Mouse (Mus musculus) gastrocnemius, postnatal 10 days (tissue): ENCODE data around the gene Mpp5. TPM values are rescaled to one million over a fixed set of nuclear protein-coding genes. Genes with fewer than 3 reads are reported as not detected.
A peak's percentile ranks its signal among the peaks of the same experiment; 100 is the strongest.

Experiments used
- DNase-seq: peaks from one replicate; pipeline ENCODE4 v3.0.0; 2021; ENCODE audit warnings: mixed read lengths
- long read RNA-seq, 2 experiments: library from polyadenylated mRNA; stranded (forward); transcript quantifications; one replicate each; pipeline ENCODE4 v2.0.0; 2021
- total RNA-seq, 2 experiments: library from RNA; stranded (reverse); gene quantifications; 2 replicates each; pipeline ENCODE4 v1.2.3; 2021

Gene Mpp5
- total RNA-seq: 10 to 100 TPM; 22.1 to 22.4 TPM
- long read RNA-seq, experiment 1, full-length matches to known transcripts: 8 of 17 reads
- long read RNA-seq, experiment 1, partial matches to known transcripts: 1 of 17 reads
- long read RNA-seq, experiment 1, other reads (novel, unspliced or antisense): 8 of 17 reads
- long read RNA-seq, experiment 2, full-length matches to known transcripts: 3 of 16 reads
- long read RNA-seq, experiment 2, partial matches to known transcripts: 4 of 16 reads
- long read RNA-seq, experiment 2, other reads (novel, unspliced or antisense): 9 of 16 reads

DNA sequence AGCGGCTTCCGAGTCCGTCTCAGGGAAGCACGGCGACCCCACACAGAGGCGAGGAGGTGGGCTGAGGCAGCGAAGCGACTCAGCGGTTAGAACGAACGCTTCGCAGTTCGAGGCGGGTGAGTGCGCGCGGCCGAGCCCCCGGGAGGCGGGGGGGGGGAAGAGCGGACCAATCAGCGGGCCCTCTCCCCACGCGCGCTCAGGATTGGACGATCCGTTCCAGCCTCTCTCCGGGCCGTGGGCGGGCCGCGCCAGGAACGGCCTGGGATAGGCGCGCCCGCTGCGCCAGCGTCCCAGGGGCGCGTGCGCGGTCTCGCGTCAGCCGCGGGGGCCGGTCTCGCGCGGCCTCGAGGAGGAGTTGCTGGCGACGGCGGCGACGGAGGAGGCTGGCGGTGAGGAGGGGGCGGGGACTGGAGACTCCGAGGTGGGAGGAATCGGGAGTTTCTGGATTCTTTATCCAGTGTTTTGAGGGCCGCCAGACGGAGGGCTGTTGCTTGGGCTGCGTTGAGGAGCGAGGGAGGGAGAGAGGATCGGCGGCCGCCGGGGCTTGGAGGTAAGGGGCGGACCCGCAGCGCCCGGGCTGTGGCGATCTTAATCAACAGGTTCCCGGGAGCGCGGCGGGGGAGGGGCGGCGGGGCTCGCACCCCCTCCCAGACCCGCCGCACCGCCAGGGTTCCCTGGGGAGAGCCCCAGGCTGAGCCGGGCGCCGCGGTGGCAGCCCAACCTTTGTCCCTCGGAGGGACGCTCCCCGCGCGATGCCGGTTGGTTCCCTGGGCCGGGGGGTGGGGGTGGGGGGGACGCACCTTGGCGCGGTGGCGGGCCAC, at the start of gene Mpp5:
Mpp5 (plus strand) TSS at position 351 of the 821 bp plus-strand sequence.
- DNase-seq: peak; percentile 96

DNA sequence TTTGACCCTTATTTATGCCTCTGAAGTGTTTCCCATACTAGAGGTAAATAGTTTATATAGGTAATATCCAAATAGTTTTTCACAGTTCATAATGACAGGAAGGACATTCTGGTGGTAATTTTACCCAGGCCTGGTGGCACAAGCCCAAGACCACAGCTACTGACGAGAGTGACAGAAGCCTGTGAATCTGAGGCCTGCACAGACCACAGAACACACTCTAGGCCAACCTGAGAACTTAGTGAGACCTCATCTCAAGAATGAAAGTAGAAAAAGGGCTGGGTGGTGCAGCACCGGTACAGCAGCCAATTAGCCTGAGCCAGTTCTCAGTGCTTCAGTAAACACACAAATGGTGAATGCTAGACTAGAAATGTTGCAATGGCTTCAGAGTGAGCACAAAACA, 30.9 kb upstream of the Mpp5 start:
- no peak for DNase-seq

DNA sequence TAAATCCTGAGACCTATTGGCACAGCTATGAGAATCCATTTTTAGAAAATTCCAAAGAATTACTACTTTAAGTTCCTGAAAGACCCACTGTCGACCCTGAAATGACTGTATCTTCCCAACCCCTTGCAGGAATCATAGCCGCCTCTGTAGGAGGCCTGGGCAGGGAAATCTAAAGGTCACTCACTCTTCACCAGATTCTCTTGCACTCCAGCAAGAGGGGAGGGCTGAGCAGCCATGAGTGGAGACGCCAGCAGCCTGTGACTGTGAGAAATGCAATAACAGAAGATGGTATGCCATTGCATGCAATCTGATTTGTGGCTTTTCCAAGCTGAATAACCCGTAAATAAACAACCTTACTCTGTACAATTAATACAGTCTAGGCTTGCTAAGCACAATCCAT, 21.0 kb upstream of the Mpp5 start:
- no peak for DNase-seq

- DNase-seq: no peak
These were observed 9.1 kb upstream of the Mpp5 start for GRCm38 (mm10) chr12:78739633-78740032.

GRCm38 (mm10) chr12:78740289-78740688, 8.4 kb upstream of the Mpp5 start:
- no peak for DNase-seq

- DNase-seq: no peak
These were observed 2.5 kb upstream of the Mpp5 start for GRCm38 (mm10) chr12:78746226-78746625.

GRCm38 (mm10) chr12:78747406-78747805, 1.3 kb upstream of the Mpp5 start:
- no peak for DNase-seq

DNA sequence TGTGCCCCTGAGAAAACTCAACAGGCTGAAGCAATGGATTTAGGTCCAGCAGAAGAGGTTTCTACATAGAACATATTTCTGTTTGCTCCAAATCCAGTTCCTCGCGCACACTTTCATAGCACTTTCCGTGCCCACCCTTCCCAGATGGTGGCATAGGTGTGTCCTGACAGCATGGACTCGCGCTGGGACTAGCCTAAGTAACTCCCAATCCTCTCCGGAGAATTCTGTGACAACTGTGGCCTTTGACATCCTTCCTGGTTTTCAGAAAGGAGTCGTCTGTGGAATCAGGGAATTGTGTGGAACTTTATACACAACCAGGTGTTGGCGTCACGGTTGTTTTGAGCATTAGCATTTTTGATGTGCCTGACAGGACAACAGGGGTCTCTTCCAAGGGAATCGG, 594 bp upstream of the Mpp5 start:
- DNase-seq: peak; percentile 8

GRCm38 (mm10) chr12:78749378-78749801, 683 bp downstream of the Mpp5 start:
- DNase-seq: peak; percentile 63

- no peak for DNase-seq
These were observed 13.3 kb downstream of the Mpp5 start for GRCm38 (mm10) chr12:78761979-78762378.

GRCm38 (mm10) chr12:78769031-78769713, 20.5 kb downstream of the Mpp5 start:
- no peak for DNase-seq

DNA sequence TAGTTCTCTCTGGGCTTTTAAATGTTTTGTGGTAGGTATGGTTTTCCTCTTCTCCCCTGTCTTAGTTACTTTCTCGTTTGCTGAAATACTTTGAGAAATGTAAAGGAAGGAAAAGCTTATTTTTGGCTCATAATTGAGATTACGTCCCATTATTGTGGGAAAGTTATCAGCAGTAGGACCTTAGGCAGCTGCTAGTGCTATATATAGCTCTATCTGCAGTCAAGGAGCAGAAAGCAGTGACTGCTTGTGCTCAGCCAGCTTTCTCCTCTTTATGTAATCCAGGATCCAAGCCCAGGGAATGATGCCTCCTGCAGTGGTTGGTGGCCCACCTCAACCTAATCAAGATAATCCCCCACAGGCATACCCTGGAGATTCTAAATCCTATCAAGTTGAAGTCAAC, 24.5 kb downstream of the Mpp5 start:
- DNase-seq: no peak

DNA sequence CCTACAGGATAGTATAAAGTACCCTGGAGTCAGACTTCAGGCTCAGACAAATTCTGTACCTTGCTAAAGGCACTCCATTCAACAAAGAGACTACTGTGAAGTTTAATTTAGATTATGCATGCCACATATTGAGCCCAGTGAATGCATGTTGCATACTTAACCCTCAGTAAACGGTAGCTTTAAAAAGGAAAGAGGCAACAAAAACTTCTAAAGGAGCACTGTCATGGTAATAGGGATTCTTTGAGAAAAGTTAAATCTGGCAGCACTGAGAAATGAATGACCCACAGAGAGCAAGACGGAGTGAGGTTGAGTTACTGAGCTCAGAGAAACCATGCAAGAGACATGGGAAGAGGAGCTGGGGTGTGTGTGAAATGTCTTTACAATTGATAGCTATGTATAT, 29.2 kb downstream of the Mpp5 start:
- no peak for DNase-seq

GRCm38 (mm10) chr12:78778423-78779067, 29.8 kb downstream of the Mpp5 start:
- no peak for DNase-seq

GRCm38 (mm10) chr12:78788266-78788873, 39.7 kb downstream of the Mpp5 start:
- DNase-seq: no peak

- DNase-seq: no peak
These were observed 42.1 kb downstream of the Mpp5 start for GRCm38 (mm10) chr12:78790791-78791190.

- DNase-seq: no peak
These were observed 45.5 kb downstream of the Mpp5 start for GRCm38 (mm10) chr12:78794236-78794635.

- DNase-seq: no peak
These were observed 51.3 kb downstream of the Mpp5 start for GRCm38 (mm10) chr12:78800036-78800435.

GRCm38 (mm10) chr12:78801836-78802235, 53.1 kb downstream of the Mpp5 start:
- no peak for DNase-seq

- DNase-seq: no peak
These were observed 65.7 kb downstream of the Mpp5 start for GRCm38 (mm10) chr12:78814437-78814836.

GRCm38 (mm10) chr12:78834496-78834895, 85.8 kb downstream of the Mpp5 start:
- no peak for DNase-seq

DNA sequence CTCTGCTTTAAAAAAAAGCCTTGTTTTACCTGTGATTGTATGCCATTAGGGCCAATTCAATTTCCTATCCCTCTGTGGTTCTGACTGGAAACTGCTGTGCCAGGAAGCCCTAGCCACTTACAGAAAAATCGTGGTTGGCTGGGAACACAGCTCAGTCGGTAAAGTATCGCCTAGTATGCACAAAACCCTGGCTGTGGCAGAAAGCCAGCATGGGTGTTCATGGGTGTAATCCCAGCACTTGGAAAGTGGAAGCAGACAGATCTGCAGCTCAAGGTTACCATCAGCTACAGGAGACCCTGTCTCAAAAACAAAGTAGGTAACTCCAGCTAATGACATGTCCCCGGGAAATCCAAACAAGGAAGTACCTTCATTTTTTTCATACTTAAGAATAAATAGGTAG, 91.2 kb downstream of the Mpp5 start:
- DNase-seq: peak; percentile 10
